Mouse (Mus musculus): Measurements from ENCODE around the gene St3gal3.

Gene St3gal3

GRCm38 (mm10) chr4:118054615-118055014 is 80.1 kb downstream of the St3gal3 start:
- DNase-seq (ENCODE audit: low spot score in 2 of 2) = no peak

DNA sequence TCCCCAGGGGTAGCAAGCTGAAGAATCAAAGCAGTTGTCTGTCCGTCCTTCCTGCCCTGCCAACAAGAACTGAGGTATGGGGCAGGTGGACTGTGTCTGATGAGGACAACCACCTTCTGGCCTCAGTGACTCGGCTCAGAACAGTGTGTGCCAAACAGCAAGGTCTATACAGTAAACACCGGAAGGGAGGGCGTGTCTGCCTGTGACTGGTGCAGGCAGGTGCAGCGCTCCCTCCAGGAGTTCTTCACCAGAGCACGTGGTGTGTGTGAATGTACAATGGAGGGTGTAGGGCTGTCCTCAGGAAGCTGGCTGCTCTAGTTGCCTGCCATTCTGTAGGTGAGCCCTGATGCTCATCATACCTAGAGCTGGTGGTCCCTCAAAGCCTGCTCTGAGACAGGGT is 80.8 kb downstream of the St3gal3 start:
- no peak for DNase-seq (ENCODE audit: low spot score in 2 of 2)

GRCm38 (mm10) chr4:118049606-118050302 is 85.0 kb downstream of the St3gal3 start:
- no peak for DNase-seq (ENCODE audit: low spot score in 2 of 2)

- no peak for DNase-seq (ENCODE audit: low spot score in 2 of 2)
Observed at GRCm38 (mm10) chr4:118044510-118044909, 90.2 kb downstream of the St3gal3 start.

GRCm38 (mm10) chr4:118043331-118044002 is 91.2 kb downstream of the St3gal3 start:
- DNase-seq (ENCODE audit: low spot score in 2 of 2) = no peak

DNA sequence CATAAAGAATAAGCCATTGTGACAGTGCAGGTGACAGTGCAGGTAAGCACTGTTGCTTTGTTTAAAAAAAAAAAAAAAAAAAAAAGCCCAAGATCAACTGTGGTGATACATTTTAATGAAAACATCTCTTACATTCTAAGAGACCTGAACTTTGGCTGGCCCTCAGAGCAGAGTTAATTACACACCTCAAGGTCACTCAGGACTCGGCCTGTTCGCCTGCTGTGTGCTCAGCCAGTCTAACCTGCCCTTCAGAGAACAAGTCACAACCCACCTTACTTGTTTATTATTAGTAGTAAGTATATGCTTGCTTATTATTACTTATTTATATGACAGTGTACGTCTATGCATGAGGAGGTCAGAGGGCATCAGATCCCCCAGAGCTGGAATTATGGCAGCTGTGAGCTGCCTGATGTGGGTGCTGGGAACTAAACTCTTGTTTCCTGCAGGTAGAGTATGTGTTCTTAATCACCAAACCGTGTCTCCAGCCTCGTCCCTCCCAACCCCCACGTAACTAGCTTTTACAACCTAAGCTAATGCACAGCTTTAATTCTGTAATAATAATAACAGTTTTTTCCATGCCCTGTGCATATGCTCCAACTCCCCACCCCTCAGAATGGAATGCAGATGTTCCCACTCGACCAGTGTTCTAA is 91.9 kb downstream of the St3gal3 start:
- DNase-seq (ENCODE audit: low spot score in 2 of 2) = no peak

GRCm38 (mm10) chr4:118041145-118041544 is 93.6 kb downstream of the St3gal3 start:
- DNase-seq (ENCODE audit: low spot score in 2 of 2) = no peak

DNA sequence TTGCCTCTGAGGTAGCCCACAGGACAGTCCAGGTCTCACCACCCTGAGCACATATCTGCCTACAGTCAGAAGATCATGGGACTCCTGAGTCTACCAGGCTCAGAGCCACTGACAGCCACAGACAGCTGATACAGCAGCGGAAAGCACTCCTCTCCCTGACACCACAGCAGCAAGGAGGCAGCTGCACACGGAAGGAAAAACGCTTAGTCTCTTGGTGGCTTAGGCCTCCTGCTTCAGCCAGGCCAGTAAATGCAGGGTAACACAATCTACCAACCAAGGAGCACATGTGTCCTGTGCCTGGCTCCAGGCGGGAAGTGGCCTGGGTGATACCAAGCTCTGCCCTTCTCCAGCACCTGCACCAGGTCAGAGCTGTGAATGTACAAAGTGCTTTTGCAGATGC is 94.1 kb downstream of the St3gal3 start:
- DNase-seq (ENCODE audit: low spot score in 2 of 2) = no peak

DNA sequence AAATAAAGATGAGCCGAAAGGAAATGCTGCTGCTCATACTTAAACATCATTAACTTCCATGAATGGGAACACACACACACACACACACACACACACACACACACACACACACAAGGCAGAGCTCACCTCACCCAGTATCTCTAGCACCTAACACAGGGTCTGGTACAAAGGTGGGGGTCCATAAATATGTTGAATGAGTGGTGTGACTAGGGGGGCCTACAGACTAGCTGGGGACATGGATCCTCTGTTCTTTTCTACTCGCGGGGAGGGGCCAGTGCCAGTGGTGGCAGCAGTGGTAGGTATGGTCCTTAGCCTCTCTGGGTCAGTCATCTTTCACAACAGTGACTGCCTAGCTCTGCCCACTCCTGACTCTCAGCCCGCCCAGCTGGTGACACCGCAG is 94.8 kb downstream of the St3gal3 start:
- DNase-seq (ENCODE audit: low spot score in 2 of 2) = no peak

- no peak for DNase-seq (ENCODE audit: low spot score in 2 of 2)
Observed at GRCm38 (mm10) chr4:118038023-118038422, 96.7 kb downstream of the St3gal3 start.

- DNase-seq (ENCODE audit: low spot score in 2 of 2) = no peak
Observed at GRCm38 (mm10) chr4:118037406-118037805, 97.3 kb downstream of the St3gal3 start.

- DNase-seq (ENCODE audit: low spot score in 2 of 2) = no peak
Observed at GRCm38 (mm10) chr4:118036531-118036930, 98.2 kb downstream of the St3gal3 start.

GRCm38 (mm10) chr4:118035090-118035489 is 99.6 kb downstream of the St3gal3 start:
- DNase-seq (ENCODE audit: low spot score in 2 of 2) = no peak

DNA sequence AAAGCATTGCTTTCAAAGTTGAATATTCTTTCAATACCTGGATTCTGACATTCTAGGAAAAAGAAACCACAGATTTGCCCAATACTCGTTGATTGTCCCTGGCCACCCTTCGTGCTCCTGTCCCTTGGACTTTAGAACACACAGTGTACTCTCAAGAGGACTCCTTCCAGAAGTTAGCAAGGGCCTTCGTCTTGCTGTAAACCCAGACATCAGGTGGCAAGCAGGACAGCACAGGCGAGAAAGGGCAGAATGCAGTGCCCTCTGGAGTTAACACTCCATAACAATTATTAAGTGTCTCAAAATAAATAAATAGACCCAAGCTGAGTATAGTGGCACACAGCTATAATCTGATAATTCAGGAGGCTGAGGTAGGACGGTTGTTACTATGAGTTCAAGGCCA is 101.7 kb downstream of the St3gal3 start:
- DNase-seq (ENCODE audit: low spot score in 2 of 2) = no peak

DNA sequence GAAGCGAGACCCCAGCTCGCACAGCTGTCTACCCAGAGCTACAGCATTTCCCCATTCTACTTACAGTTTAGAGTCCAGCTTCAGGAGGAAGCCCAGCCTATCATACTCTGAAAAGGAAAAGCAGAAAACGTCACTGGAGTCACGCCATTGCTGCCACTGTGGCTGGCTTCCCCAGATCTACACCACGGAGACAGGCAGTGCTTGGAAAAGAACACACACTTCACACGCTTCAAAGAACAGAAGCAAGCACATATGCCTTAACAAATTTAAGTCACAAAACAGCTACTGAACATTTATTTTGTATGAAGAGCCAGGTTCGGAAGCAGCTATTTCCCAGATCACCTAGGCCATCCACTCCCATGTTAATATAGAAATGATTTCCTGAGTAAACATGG is 102.9 kb downstream of the St3gal3 start:
- DNase-seq (ENCODE audit: low spot score in 2 of 2) = no peak

DNA sequence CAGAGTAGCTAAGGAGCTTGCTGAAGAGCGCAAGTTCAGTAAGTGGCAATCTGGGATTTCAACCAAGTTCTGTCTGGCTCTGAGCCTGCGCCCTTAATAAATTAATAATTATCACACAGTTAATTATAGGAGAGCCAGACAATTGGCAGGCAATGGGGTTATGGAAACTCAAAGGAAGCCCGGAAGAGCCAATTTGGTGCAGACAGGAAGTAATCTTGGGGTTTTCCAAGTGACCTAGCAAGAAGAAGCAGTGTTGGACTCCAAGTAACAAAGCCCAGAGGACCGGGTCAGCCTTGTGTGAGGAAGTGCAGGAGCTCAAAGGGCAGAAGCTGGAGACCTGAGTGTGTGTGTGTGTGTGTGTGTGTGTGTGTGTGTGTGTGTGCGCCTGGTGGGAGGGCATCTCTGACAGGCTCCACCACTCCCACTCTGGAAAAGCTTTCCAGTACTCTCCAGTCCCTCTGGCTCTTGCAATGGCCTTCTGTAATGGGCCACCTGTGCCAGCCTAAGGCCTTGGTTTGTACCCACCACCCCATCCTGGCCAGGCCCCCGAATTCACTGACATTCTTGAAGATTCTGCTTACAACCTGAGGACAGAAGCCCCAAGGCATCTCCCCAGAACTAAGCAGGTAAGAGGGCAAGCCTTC is 103.5 kb downstream of the St3gal3 start:
- DNase-seq (ENCODE audit: low spot score in 2 of 2) = peak; percentile 62

DNA sequence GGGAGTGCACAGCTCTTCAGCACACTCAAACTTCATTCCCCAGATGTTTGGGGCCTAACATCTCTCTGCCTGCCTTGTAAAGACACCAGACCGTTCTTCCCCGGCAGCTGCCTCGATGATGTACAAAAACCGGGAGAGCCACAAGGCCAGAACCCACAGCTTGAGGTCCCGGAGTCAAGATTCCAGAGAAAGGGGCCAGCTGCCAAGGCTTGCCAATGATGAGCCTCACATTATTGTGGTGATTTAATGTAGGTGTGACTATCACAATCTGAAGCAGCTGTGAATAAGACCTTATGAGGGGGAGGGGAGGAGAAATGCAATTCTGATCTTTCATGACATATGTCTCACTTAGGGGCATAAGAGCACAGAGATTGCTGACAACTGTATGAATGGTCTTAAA is 104.4 kb downstream of the St3gal3 start:
- DNase-seq (ENCODE audit: low spot score in 2 of 2) = no peak

DNA sequence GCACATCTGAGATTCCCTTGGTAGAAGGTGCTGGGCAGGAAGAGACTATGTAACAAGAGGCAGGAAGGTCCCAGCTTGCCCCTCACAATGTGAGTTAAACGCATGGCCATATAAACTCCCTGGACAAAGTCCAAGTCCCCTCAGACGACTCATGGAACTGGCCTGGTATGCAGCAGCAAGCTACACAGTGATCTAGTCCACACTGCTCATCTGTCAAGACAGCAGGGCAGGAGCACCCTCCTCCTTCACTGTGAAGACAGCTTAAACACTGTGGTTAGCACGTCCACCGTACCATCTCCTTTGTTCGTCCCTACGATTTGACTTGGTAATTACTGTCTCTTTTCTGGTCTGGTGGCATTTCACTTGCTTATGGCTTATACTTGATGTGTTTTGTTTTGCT is 104.8 kb downstream of the St3gal3 start:
- DNase-seq (ENCODE audit: low spot score in 2 of 2) = no peak

- no peak for DNase-seq (ENCODE audit: low spot score in 2 of 2)
Observed at GRCm38 (mm10) chr4:118028994-118029393, 105.7 kb downstream of the St3gal3 start.

- DNase-seq (ENCODE audit: low spot score in 2 of 2) = no peak
Observed at GRCm38 (mm10) chr4:118025931-118026330, 108.8 kb downstream of the St3gal3 start.

GRCm38 (mm10) chr4:118025381-118025780 is 109.3 kb downstream of the St3gal3 start:
- DNase-seq (ENCODE audit: low spot score in 2 of 2) = no peak

- DNase-seq (ENCODE audit: low spot score in 2 of 2) = no peak
Observed at GRCm38 (mm10) chr4:118022811-118023210, 111.9 kb downstream of the St3gal3 start.

DNA sequence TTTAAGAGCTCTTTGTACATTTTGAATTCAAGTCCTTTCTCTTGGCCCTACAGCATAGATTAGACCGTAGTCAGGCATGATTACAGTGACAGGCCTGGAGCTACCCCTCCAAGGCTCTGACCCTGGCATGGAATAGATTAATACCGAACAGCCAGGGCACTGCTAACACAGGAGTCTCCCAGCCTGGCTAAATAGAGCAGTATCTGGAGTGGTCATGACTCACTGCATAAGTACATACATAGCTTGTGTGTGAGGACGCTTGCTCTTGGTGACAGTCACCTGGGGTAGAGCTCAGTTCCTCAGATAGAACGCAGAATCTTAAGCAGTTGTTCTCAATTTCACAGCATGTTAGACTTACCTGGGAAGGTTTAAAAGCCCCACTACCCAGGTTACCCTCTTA is 112.3 kb downstream of the St3gal3 start:
- DNase-seq (ENCODE audit: low spot score in 2 of 2) = no peak

Measured in heart, adult 9 months (tissue).